Mouse (Mus musculus) mature B cell (primary cell): ENCODE data around the gene Ccdc170.
"Not testable (repeated sequence)": the region's sequence is repeated elsewhere in the genome, so short reads cannot be mapped to it uniquely, and the experiment has no call there.

Source experiments
- in situ Hi-C: fragments of 300-500 bp; cut with MboI; formaldehyde crosslinking; loops from 2 replicates; pipeline ENCODE4 v1.14.3; 2019

Ccdc170 gene

DNA sequence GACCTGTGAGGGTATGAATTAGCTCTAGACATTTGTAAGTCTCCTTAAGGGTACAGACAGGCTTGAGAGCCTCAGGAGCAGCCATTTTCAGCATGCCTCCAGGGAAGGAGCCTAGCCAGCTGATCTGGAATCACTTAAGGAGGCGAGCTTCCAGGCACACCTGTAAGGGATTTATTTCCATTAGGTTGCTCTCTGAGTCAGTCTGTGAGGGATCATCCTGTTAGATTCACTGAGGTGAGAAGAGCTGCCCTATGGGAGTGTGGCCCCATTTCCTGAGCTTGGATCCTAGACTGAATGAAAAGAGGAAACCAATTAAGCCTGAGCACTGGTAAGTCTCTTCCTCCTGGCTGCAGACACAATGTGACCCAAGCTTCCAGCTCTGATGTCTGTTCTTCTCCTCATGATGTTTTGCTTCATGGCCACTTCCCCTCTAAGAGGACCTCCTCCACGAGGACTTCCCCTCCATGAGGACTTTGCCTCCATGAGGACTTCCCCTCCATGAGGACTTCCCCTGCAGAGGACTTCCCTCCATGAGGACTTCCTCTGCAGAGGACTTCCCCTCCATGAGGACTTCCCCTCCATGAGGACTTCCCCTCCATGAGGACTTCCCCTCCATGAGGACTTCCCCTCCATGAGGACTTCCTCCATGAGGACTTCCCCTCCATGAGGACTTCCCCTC lies 118.6 kb downstream of the Ccdc170 start:
- in situ Hi-C loops: no loop called here

DNA sequence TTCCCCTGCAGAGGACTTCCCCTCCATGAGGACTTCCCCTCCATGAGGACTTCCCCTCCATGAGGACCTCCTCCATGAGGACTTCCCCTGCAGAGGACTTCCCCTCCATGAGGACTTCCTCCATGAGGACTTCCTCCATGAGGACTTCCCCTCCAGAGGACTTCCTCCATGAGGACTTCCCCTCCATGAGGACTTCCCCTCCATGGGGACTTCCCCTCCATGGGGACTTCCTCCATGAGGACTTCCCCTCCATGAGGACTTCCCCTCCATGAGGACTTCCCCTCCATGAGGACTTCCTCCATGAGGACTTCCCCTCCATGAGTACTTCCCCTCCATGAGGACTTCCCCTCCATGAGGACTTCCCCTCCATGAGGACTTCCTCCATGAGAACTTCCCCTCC lies 119.3 kb downstream of the Ccdc170 start:
- in situ Hi-C loops: not testable (repeated sequence)

DNA sequence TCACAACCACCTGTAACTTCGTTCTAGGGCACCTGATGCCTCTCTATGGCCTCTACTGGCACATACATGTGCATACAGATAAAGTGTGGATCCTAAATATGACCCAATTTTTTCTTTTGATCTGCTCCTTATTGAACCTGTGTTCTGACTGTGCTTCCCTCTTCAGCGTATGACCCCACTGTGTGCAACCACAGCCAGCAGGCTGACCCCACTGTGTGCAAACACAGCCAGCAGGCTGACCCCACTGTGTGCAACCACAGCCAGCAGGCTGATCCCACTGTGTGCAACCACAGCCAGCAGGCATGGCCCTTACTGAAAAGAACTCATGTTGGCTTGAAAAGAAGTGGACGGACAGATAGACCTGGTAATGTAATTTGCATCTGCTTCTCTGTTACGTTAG lies 120.2 kb downstream of the Ccdc170 start:
- in situ Hi-C loops: no loop called here

GRCm38 (mm10) chr10:4604527-4605209 lies 122.4 kb downstream of the Ccdc170 start:
- in situ Hi-C loops: no loop called here

DNA sequence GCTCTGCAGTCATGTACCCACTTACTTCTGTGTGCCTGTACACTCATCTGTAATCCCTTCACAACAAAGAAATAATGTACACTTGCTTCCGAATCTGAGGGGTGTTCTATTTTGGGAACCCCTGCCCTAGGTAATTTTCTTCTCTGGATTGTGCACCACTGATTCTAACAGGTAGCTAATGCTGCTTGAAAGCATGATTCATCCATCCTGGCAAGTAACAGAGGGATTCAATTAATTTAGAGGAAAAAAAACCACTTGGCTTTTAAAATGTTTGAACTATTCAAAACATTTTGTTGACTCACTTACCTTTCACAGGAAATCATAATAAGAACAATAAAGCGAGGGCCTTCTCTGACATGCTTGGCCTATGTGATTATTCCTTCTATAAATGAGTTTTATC lies 127.9 kb downstream of the Ccdc170 start:
- in situ Hi-C loops: no loop called here

DNA sequence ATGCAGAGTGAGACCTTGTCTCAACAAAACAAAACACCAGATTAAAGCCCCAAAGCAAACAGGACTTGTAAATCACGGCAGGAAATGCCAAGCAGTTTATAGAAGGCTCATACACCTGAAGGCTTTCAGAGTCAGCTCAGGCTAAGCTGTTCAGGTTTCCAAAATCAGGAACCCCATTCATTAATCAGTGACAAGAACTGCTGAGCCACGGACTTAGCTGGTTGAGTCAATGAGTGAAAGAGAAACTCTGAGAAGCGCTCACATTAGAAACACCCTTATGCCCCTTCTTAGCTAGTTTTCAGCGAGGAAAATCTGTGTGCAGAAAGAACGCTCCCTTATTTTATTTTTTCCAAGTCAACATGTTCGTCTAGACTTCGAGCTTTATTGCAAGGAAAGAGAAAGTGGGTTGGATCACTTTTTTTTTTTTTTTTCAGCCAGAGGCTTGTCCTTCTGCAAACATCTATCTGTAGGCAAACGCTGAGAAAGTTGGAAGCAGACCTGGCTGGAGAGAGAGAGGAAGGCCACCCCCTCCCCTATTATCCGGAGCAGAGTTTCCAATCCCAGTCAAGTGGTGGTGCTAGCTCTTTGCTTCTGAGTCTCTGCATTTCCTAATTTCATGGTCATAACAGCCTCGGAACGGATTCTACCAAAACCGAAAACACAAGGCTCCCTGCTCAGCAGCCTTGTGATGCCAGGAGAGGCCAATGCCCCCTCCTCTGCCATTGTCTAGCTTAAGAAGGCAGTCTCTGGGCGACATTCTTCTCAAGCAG lies 129.3 kb downstream of the Ccdc170 start, which contains the start of gene Esr1:
Gene Esr1, plus strand, starts transcription at position 208 of the 770 bp plus-strand sequence.
- in situ Hi-C loops: no loop called here
